Mouse (Mus musculus) bone marrow, adult 2 months (tissue): ENCODE data around the gene Dennd5b.

ENCODE experiments used
- CTCF ChIP-seq: fragments of 200-500 bp; IDR thresholded peaks from 2 replicates; pipeline ENCODE4 v1.5.1; 2011; ENCODE audit warnings: low read length, control low read depth; ENCODE audit not compliant: control insufficient read depth, insufficient read depth
- POLR2A ChIP-seq: fragments of 200-500 bp; IDR thresholded peaks from 2 replicates; pipeline ENCODE4 v1.6.1; 2011; ENCODE audit warnings: low read depth, mild to moderate bottlenecking, control low read depth, low read length, borderline replicate concordance; ENCODE audit not compliant: control insufficient read depth

DNA sequence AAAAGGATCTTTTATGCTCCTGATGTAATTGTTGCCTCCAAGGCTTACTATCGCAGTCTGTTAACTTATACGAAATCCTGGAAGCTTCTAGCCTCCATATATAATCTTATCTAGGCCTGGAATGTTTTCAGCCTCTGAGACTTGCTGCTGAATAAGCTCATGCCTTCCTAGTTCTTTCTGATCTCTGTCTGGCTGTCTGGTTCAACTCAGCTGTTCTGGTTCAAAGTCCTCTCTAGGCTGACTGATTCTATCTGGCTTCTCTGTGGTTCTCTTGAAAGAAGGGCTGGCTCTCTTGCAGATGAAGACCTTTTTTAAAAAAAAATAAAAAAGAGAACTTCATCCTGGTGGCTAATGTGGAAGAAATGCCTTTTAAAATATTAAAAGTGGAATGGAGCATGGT lies 128.6 kb downstream of the Dennd5b start:
- TF ChIP-seq CTCF, result no peak
- TF ChIP-seq POLR2A, result no peak
